Mouse (Mus musculus): Measurements from ENCODE around the gene AL731706.2.
"Not testable (repeated sequence)": the region's sequence is repeated elsewhere in the genome, so short reads cannot be mapped to it uniquely, and the experiment has no call there.

AL731706.2 gene

GRCm38 (mm10) chr2:136885579-136885978 is at the start of gene AL731706.2:
TSS of gene AL731706.2 (minus strand) at chr2:136885679.
- DNase-seq: no peak

- peak; percentile 11 for DNase-seq
These were observed 35.5 kb upstream of the AL731706.2 start for GRCm38 (mm10) chr2:136921003-136921408.

GRCm38 (mm10) chr2:136920257-136920993 is 34.9 kb upstream of the AL731706.2 start:
- DNase-seq: no peak

GRCm38 (mm10) chr2:136919433-136919832 is 34.0 kb upstream of the AL731706.2 start:
- DNase-seq: no peak

- DNase-seq: peak; percentile 17
These were observed 28.9 kb upstream of the AL731706.2 start for GRCm38 (mm10) chr2:136914334-136914902.

- no peak for DNase-seq
These were observed 27.5 kb upstream of the AL731706.2 start for GRCm38 (mm10) chr2:136913021-136913420.

GRCm38 (mm10) chr2:136911958-136912411 is 26.5 kb upstream of the AL731706.2 start:
- DNase-seq: no peak

GRCm38 (mm10) chr2:136909298-136909697 is 23.8 kb upstream of the AL731706.2 start:
- no peak for DNase-seq

GRCm38 (mm10) chr2:136908596-136908995 is 23.1 kb upstream of the AL731706.2 start:
- no peak for DNase-seq

- no peak for DNase-seq
These were observed 10.7 kb upstream of the AL731706.2 start for GRCm38 (mm10) chr2:136896131-136896530.

- no peak for DNase-seq
These were observed 9.0 kb upstream of the AL731706.2 start for GRCm38 (mm10) chr2:136894494-136894893.

- peak; percentile 99 for DNase-seq
These were observed 6.5 kb upstream of the AL731706.2 start for GRCm38 (mm10) chr2:136891951-136892371.

- peak; percentile 100 for DNase-seq
These were observed 5.8 kb upstream of the AL731706.2 start, which contains the start of the genes Slx4ip, AL731706.1 and Mkks for GRCm38 (mm10) chr2:136891068-136891950. TSS of gene Slx4ip (plus strand) at chr2:136891218. TSS of gene AL731706.1 (minus strand) at chr2:136891389. TSS of gene Mkks (minus strand) at chr2:136891389.

- not testable (repeated sequence) for DNase-seq
These were observed 5.2 kb upstream of the AL731706.2 start for GRCm38 (mm10) chr2:136890716-136891067.

- no peak for DNase-seq
These were observed 1.4 kb upstream of the AL731706.2 start for GRCm38 (mm10) chr2:136886846-136887245.

- no peak for DNase-seq
These were observed 30.7 kb downstream of the AL731706.2 start for GRCm38 (mm10) chr2:136854543-136855388.

GRCm38 (mm10) chr2:136850366-136850765 is 35.1 kb downstream of the AL731706.2 start:
- no peak for DNase-seq

- no peak for DNase-seq
These were observed 47.5 kb downstream of the AL731706.2 start for GRCm38 (mm10) chr2:136837994-136838393.

- no peak for DNase-seq
These were observed 49.6 kb downstream of the AL731706.2 start for GRCm38 (mm10) chr2:136835882-136836281.
